Mouse (Mus musculus) forebrain, embryonic 12.5 days (tissue): ENCODE results near the gene Gpam. TPM values are rescaled to one million over a fixed set of nuclear protein-coding genes. Genes with fewer than 3 reads are reported as not detected.

ENCODE experiments used
- ATAC-seq: fragments of 200-750 bp; cut with Nextera tagmentation; 2 replicates; pipeline ENCODE4 v1.8.0; 2017; ENCODE audit warnings: moderate TSS enrichment; ENCODE audit not compliant: low FRiP score
- H3K27ac ChIP-seq: fragments of 300-500 bp; sonication (generic); 2 replicates; pipeline ENCODE4 v1.5.1; 2016; ENCODE audit warnings: mild to moderate bottlenecking
- H3K27me3 ChIP-seq: fragments of 300-500 bp; sonication (generic); 2 replicates; pipeline ENCODE4 v1.6.1; 2016; ENCODE audit warnings: mild to moderate bottlenecking
- H3K36me3 ChIP-seq: fragments of 300-500 bp; sonication (generic); replicated peaks from 2 replicates; pipeline ENCODE4 v1.6.1; 2016; ENCODE audit warnings: mild to moderate bottlenecking
- H3K4me1 ChIP-seq: fragments of 300-500 bp; sonication (generic); 2 replicates; pipeline ENCODE4 v1.6.1; 2016
- H3K4me2 ChIP-seq: fragments of 300-500 bp; sonication (generic); 2 replicates; pipeline ENCODE4 v1.6.1; 2016; ENCODE audit warnings: mild to moderate bottlenecking, moderate library complexity
- H3K4me3 ChIP-seq: fragments of 300-500 bp; sonication (generic); replicated peaks from 2 replicates; pipeline ENCODE4 v1.5.1; 2016; ENCODE audit warnings: mild to moderate bottlenecking
- H3K9ac ChIP-seq: fragments of 300-500 bp; sonication (generic); 2 replicates; pipeline ENCODE4 v1.6.1; 2016; ENCODE audit warnings: mild to moderate bottlenecking
- H3K9me3 ChIP-seq: fragments of 300-500 bp; sonication (generic); 2 replicates; pipeline ENCODE4 v1.6.1; 2016
- WGBS: fragments of 180-500 bp; shearing (Covaris S2); methylation state at CpG from one replicate; pipeline ENCODE4 v1.1.7; 2016; 5-methylcytosine and 5-hydroxymethylcytosine counted together
- polyA plus RNA-seq: library from polyadenylated mRNA; unstranded; fragments of >200 nt; fragmentation: Nextera tagmentation; extraction: Ambion mirVana; gene quantifications from 2 replicates; pipeline ENCODE4 v1.2.1, GENCODE M21; 2016

Gene Gpam
- polyA plus RNA-seq, 1 experiment from 2014 or later: 21.5 TPM

- ATAC-seq: no peak
- Histone ChIP-seq H3K9ac (no peak overlapping the region), H3K4me3 (no peak overlapping the region), H3K27me3 (0 out of 2 replicates have a peak, but pooled peaks cover 3% of the 10 kb centered on the region), H3K36me3 (no peaks in the 10 kb centered on the region), H3K4me2 (no peak overlapping the region), H3K27ac (no peak overlapping the region), H3K9me3 (no peaks in the 10 kb centered on the region), H3K4me1 (peaks cover 20% of the 10 kb centered on the region)
- WGBS: 91% methylated on average over 3 of the region's 3 CpGs
Measured at GRCm38 (mm10) chr19:55117991-55118390, 9.0 kb downstream of the Gpam start.

GRCm38 (mm10) chr19:55117059-55117815 is 9.8 kb downstream of the Gpam start:
- H3K36me3 ChIP-seq: no peaks in the 10 kb centered on the region
- 0 out of 2 replicates have a peak, but pooled peaks cover 3% of the 10 kb centered on the region for H3K27me3 ChIP-seq
- 74% methylated on average over 6 of the region's 6 CpGs for WGBS
- no peak overlapping the region for H3K4me2 ChIP-seq
- ATAC-seq: no peak
- peaks cover 13% of the 10 kb centered on the region for H3K4me1 ChIP-seq
- H3K9me3 ChIP-seq: no peaks in the 10 kb centered on the region
- no peak overlapping the region for H3K9ac ChIP-seq
- no peak overlapping the region for H3K4me3 ChIP-seq
- H3K27ac ChIP-seq: no peak overlapping the region

- H3K27me3 ChIP-seq: 0 out of 2 replicates have a peak, but pooled peaks cover 3% of the 10 kb centered on the region
- H3K4me3 ChIP-seq: no peak overlapping the region
- no peak overlapping the region for H3K9ac ChIP-seq
- 90% methylated on average over 4 of the region's 4 CpGs for WGBS
- ATAC-seq: no peak
- H3K9me3 ChIP-seq: no peaks in the 10 kb centered on the region
- no peak overlapping the region for H3K4me2 ChIP-seq
- peaks cover 2% of the 10 kb centered on the region for H3K4me1 ChIP-seq
- H3K27ac ChIP-seq: no peak overlapping the region
- no peaks in the 10 kb centered on the region for H3K36me3 ChIP-seq
Measured at GRCm38 (mm10) chr19:55115532-55115931, 11.5 kb downstream of the Gpam start.

- Histone ChIP-seq H3K27ac (no peak overlapping the region), H3K36me3 (no peaks in the 10 kb centered on the region), H3K4me2 (no peak overlapping the region), H3K4me3 (no peak overlapping the region), H3K9me3 (no peaks in the 10 kb centered on the region), H3K9ac (no peak overlapping the region), H3K27me3 (0 out of 2 replicates have a peak, but pooled peaks cover 3% of the 10 kb centered on the region), H3K4me1 (peaks cover 5% of the 10 kb centered on the region; the same call in 1 of the 2 replicates)
- no peak for ATAC-seq
- WGBS: 89% methylated on average over 5 of the region's 5 CpGs
Measured at GRCm38 (mm10) chr19:55114825-55115395, 12.1 kb downstream of the Gpam start.

GRCm38 (mm10) chr19:55107896-55108295 is 19.1 kb downstream of the Gpam start:
- Histone ChIP-seq H3K4me1 (peaks cover 12% of the 10 kb centered on the region; the same call in 1 of the 2 replicates), H3K9me3 (no peaks in the 10 kb centered on the region)
- 81% methylated on average over 3 of the region's 3 CpGs for WGBS

GRCm38 (mm10) chr19:55105969-55106368 is 21.1 kb downstream of the Gpam start:
- H3K9ac ChIP-seq: no peak overlapping the region
- peaks cover 12% of the 10 kb centered on the region; the same call in 1 of the 2 replicates for H3K4me1 ChIP-seq
- no peak overlapping the region for H3K4me2 ChIP-seq
- no peak overlapping the region for H3K4me3 ChIP-seq
- no peak for ATAC-seq
- H3K9me3 ChIP-seq: no peaks in the 10 kb centered on the region
- H3K27ac ChIP-seq: no peak overlapping the region
- H3K27me3 ChIP-seq: no peaks in the 10 kb centered on the region; the same call in 1 of the 2 replicates
- 83% methylated on average over 3 of the region's 3 CpGs for WGBS
- no peaks in the 10 kb centered on the region for H3K36me3 ChIP-seq

More at GRCm38 (mm10) chr19:55107896-55108295, 19.1 kb downstream of the Gpam start:
- Histone ChIP-seq H3K4me3 (no peak overlapping the region), H3K27ac (no peak overlapping the region), H3K4me2 (no peak overlapping the region), H3K27me3 (no peaks in the 10 kb centered on the region; the same call in 1 of the 2 replicates), H3K9ac (no peak overlapping the region), H3K36me3 (no peaks in the 10 kb centered on the region)
- no peak for ATAC-seq

GRCm38 (mm10) chr19:55103081-55103830 is 23.8 kb downstream of the Gpam start:
- Histone ChIP-seq H3K9me3 (no peaks in the 10 kb centered on the region), H3K27me3 (no peaks in the 10 kb centered on the region; the same call in 1 of the 2 replicates), H3K27ac (no peak overlapping the region), H3K9ac (no peak overlapping the region), H3K4me2 (no peak overlapping the region), H3K4me1 (peaks cover 20% of the 10 kb centered on the region), H3K4me3 (no peak overlapping the region), H3K36me3 (no peaks in the 10 kb centered on the region)
- ATAC-seq: no peak
- 70% methylated on average over 11 of the region's 11 CpGs for WGBS

- Histone ChIP-seq H3K36me3 (no peaks in the 10 kb centered on the region), H3K27me3 (no peaks in the 10 kb centered on the region; the same call in 1 of the 2 replicates), H3K4me3 (no peak overlapping the region), H3K9me3 (no peaks in the 10 kb centered on the region), H3K9ac (no peak overlapping the region), H3K27ac (no peak overlapping the region), H3K4me1 (peaks cover 24% of the 10 kb centered on the region), H3K4me2 (no peak overlapping the region)
- no peak for ATAC-seq
- WGBS: 84% methylated on average over 4 of the region's 4 CpGs
Measured at GRCm38 (mm10) chr19:55101659-55102058, 25.4 kb downstream of the Gpam start.

GRCm38 (mm10) chr19:55100227-55101140 is 26.6 kb downstream of the Gpam start:
- peak overlapping the region; percentile 94 for H3K4me3 ChIP-seq
- H3K9ac ChIP-seq: peak overlapping the region; percentile 85; the same call in 1 of the 2 replicates
- H3K9me3 ChIP-seq: no peaks in the 10 kb centered on the region
- H3K27ac ChIP-seq: no peak overlapping the region
- peaks cover 24% of the 10 kb centered on the region for H3K4me1 ChIP-seq
- ATAC-seq: no peak
- H3K4me2 ChIP-seq: peak overlapping the region; percentile 95
- no peaks in the 10 kb centered on the region for H3K27me3 ChIP-seq
- WGBS: 76% methylated on average over 2 of the region's 2 CpGs
- peaks cover 6% of the 10 kb centered on the region; the same call in 1 of the 2 replicates for H3K36me3 ChIP-seq

GRCm38 (mm10) chr19:55099184-55100160 is 27.6 kb downstream of the Gpam start:
- H3K4me2 ChIP-seq: peak overlapping the region; percentile 95
- H3K36me3 ChIP-seq: peaks cover 9% of the 10 kb centered on the region; the same call in 1 of the 2 replicates
- peak overlapping the region; percentile 85 for H3K9ac ChIP-seq
- no peaks in the 10 kb centered on the region for H3K27me3 ChIP-seq
- WGBS: 1% methylated on average over 68 of the region's 69 CpGs
- H3K27ac ChIP-seq: peak overlapping the region; percentile 83
- H3K4me1 ChIP-seq: peaks cover 24% of the 10 kb centered on the region
- no peaks in the 10 kb centered on the region for H3K9me3 ChIP-seq
- H3K4me3 ChIP-seq: peak overlapping the region; percentile 94
- ATAC-seq: peak; percentile 97
